Mouse (Mus musculus): ENCODE data around the gene Nlrc3. TPM values are rescaled to one million over a fixed set of nuclear protein-coding genes. Genes with fewer than 3 reads are reported as not detected.
A peak's percentile ranks its signal among the peaks of the same experiment; 100 is the strongest.

Gene Nlrc3
- total RNA-seq, 1 experiment from 2014 or later = 14.0 TPM

DNA sequence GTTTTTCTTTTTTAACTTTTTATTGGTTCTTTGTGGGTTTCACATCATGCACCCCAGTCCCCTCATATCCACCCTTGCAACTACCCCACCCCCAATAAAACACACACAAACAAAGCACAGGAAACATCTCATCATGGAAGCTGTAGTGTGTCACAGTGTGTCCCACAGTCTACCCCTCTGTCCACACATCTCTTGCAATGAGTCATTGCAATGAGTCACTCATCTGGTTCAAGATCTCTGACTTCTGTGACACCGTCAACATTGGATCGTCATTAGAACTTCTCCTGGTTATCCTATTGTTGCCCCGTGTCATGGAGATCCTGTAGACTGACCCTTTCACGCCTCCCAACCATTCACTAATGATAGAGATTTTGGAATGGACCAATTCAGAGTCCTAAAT is 41.7 kb downstream of the Nlrc3 start:
- ATAC-seq (replicated peaks; ENCODE audit: insufficient number of reproducible peaks, low FRiP score, low TSS enrichment, poor library complexity, severe bottlenecking) = no peak

DNA sequence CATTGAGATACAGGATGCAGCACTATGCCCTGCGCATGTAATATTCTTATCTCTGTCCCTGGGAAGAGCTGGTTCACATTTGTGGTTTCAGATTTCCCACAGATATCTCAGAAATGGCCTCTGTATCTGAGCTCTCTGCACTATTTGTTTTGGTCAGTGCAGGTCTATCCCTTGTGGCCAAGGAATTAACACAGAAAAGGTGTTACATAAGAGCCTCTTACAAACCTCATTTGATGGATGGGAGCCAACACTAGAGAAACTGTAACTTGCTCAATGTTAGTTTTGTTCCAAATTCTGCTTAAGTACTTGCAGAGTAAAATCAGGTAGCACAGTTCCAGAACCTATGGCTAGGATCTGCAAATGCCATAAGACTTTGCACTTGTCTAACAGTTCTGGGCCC is 42.3 kb downstream of the Nlrc3 start:
- ATAC-seq (replicated peaks; ENCODE audit: insufficient number of reproducible peaks, low FRiP score, low TSS enrichment, poor library complexity, severe bottlenecking) = no peak

- ATAC-seq (replicated peaks; ENCODE audit: insufficient number of reproducible peaks, low FRiP score, low TSS enrichment, poor library complexity, severe bottlenecking) = no peak
These were observed 42.9 kb downstream of the Nlrc3 start for GRCm38 (mm10) chr16:3933536-3933935.

GRCm38 (mm10) chr16:3929151-3929550 is 47.3 kb downstream of the Nlrc3 start:
- peak; percentile 76 for ATAC-seq (replicated peaks; ENCODE audit: insufficient number of reproducible peaks, low FRiP score, low TSS enrichment, poor library complexity, severe bottlenecking)

GRCm38 (mm10) chr16:3928582-3928981 is 47.9 kb downstream of the Nlrc3 start:
- ATAC-seq (replicated peaks; ENCODE audit: insufficient number of reproducible peaks, low FRiP score, low TSS enrichment, poor library complexity, severe bottlenecking) = no peak

DNA sequence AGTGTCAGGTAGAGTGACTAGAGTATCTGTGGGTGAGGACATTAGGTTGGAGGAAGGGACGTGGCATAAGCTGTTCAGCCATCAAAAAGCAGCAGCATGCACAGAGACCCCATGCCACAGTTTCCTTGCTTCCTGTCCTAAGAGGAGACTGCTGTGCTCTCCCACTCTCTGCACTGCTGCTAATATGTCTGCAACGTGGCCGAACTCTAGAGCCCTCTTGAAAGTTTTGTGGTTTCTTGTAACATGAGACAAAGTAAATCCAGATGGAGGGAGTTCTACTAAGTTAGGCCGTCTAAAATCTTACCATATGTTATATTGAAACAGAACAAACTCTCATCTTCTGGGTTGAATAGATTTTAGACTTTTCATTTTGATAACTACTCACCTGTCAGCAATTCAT is 52.5 kb downstream of the Nlrc3 start:
- ATAC-seq (replicated peaks; ENCODE audit: insufficient number of reproducible peaks, low FRiP score, low TSS enrichment, poor library complexity, severe bottlenecking) = no peak

DNA sequence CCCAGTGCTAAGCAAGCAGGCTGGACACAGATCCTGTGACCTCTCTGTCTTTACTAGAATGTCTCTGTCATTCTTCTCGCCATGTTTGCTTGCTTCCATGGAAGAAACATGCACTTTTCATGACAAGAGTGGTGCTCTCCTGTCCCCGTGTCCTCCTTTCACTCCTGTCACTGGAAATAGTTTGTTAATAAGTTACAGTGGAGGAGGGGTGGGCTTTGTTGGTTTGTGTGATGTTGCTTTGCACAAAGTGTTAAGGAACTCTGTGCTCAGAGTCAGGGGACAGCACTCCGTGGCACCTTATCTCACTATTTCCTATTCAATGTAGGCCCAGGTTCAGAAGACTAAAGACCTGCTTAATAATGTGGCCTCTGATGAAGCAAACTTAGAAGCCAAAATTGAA is 52.9 kb downstream of the Nlrc3 start:
- no peak for ATAC-seq (replicated peaks; ENCODE audit: insufficient number of reproducible peaks, low FRiP score, low TSS enrichment, poor library complexity, severe bottlenecking)

- no peak for ATAC-seq (replicated peaks; ENCODE audit: insufficient number of reproducible peaks, low FRiP score, low TSS enrichment, poor library complexity, severe bottlenecking)
These were observed 55.7 kb downstream of the Nlrc3 start for GRCm38 (mm10) chr16:3920756-3921155.

DNA sequence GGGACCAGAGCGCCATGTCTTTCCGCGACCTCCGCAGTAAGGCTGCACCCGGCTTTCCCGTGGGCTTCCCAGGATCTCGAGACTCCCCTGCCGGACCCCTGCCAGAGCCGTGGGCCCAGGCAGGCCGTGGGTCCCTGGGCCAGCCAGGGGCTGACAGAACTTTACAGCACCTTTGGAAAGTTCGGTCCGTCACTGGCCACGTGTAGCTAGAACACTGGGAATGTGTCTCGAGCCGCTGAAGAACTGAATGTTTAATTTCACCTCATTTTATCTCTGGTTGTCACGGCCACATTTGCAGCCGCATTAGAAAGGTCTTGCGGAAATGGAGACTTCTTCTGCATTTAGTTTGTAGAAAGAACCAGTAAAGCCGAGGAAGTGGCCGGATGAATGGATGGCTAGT is 67.3 kb downstream of the Nlrc3 start:
- ATAC-seq (replicated peaks; ENCODE audit: insufficient number of reproducible peaks, low FRiP score, low TSS enrichment, poor library complexity, severe bottlenecking) = no peak

DNA sequence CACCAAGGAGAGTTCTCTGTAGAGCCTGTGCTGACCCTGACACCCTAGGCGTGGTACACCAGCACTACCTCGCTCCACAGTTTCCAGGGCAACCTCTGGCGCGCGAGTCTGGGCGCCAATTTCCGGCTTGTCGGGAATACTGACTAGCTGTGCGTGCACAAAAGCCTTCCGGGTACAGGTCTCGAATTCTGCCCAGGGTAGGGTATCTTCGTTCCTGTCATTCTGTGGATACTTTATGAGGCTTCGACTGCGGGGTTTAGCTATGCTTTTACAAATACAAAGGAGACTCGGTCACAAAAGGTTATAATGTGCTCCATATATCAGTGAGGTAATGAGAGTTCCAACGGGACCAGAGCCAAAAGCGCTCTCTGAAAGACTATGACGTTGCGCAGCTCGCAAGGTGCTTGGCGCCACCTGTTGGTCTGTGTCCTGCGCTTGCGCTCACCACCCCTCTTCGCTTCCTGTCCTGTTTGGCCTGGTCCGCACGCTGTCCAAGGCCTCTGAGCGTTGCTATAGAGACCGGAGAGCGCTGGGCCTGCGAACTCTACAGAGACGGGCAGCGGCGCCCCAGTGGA is 67.8 kb downstream of the Nlrc3 start, which contains the start of the genes 1700037C18Rik and Cluap1:
Gene 1700037C18Rik, minus strand, starts transcription at position 153 of the 575 bp plus-strand sequence.
Gene Cluap1, plus strand, starts transcription at position 265 of the 575 bp plus-strand sequence.
- ATAC-seq (replicated peaks; ENCODE audit: insufficient number of reproducible peaks, low FRiP score, low TSS enrichment, poor library complexity, severe bottlenecking) = peak; percentile 94

DNA sequence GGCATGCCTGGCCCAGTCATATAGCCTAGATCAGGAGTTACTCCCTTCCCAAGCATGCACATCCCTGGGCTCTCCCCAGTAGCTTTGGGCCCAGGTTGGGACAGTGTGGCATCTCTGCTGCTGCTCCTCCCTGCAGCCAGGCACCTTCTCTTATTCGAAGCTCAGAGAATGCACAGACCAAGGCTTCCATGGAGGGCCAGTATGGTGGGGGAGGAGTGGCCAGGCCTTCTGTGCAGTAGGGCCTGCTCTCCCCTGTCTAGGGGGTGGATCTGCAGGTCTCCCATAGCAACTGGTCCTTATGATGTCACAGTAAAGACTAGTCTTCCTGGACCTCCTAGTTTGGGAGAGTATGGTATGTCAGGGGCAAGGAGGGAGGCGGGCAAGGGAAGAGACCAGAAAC is 69.0 kb downstream of the Nlrc3 start:
- ATAC-seq (replicated peaks; ENCODE audit: insufficient number of reproducible peaks, low FRiP score, low TSS enrichment, poor library complexity, severe bottlenecking) = no peak

GRCm38 (mm10) chr16:3896553-3896952 is 79.9 kb downstream of the Nlrc3 start:
- ATAC-seq (replicated peaks; ENCODE audit: insufficient number of reproducible peaks, low FRiP score, low TSS enrichment, poor library complexity, severe bottlenecking) = no peak

DNA sequence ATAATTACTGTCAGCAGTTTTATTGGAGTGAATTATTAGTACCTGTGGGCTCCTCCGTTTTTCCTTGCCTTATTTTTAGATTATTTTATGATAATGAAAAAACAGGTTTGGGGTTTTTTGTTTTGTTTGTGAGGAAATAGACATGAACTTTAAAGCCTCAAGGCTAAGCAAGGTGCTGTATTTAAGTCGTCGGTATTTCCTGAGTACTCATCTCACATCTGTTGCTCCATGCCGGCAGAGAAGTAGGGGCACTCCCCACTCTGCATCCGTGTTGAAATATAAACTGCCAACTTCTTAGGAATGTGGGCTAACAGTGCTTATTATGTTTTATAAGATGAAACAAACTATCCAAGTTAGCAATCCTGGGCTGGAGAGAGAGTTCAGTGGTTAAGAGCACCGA is 80.4 kb downstream of the Nlrc3 start:
- no peak for ATAC-seq (replicated peaks; ENCODE audit: insufficient number of reproducible peaks, low FRiP score, low TSS enrichment, poor library complexity, severe bottlenecking)

DNA sequence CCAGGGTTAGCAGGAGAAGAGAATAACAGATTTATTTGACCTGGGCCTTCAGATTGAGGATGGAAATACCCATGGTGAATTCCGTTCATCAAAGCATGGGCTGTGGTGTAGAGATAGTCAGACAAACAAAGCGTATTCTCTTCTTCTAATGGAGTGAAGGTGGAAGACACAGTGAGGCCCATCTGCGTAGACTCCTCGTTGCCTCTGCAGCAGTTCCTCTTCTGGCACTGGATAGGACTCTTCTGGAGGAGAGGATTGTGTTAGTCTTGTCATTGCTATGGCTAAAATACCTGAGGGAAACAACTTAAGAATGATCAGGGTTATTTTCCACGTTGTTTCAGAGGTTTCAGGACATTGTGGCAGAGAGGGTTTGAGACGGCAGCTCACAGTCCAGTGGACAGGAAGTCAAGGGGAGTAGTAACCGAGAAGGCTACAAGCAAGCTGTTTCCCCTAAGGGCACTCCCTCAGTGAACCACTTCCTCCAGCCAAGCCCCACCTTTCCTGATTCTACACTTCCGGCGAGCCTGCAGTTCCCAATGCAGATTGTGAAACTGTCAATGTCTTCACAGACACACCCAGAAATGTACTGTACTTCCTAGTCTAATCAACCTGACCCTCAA is 81.1 kb downstream of the Nlrc3 start:
- peak; percentile 96 for ATAC-seq (replicated peaks; ENCODE audit: insufficient number of reproducible peaks, low FRiP score, low TSS enrichment, poor library complexity, severe bottlenecking)

Other genes starting within 250 kb of the Nlrc3 start
- 47.6 to 60.4 TPM (median 59.3 TPM) in 3 replicates for gene Zfp263, start 232.5 kb downstream of the Nlrc3 start, total RNA-seq (2017)
- not detected in 3 replicates for gene Olfr15, start 145.8 kb downstream of the Nlrc3 start, total RNA-seq (2017)
- gene Zfp174, start 129.4 kb downstream of the Nlrc3 start, total RNA-seq (2017) = 0.11 to 1.5 TPM (median 1.4 TPM) in 3 replicates
- gene Naa60, start 104.3 kb downstream of the Nlrc3 start, total RNA-seq (2017) = 24.5 to 61.7 TPM (median 26.2 TPM) in 3 replicates
- gene Zfp597, start 92.1 kb downstream of the Nlrc3 start, total RNA-seq (2017) = 23.7 to 35.3 TPM (median 24.2 TPM) in 3 replicates
- gene Gm20695, start 92.0 kb downstream of the Nlrc3 start, total RNA-seq (2017) = 1.2 TPM in 1 of 3 replicates, not detected in the others
- 0.57 to 6.4 TPM (median 1.9 TPM) in 3 replicates for gene 1700037C18Rik, start 67.9 kb downstream of the Nlrc3 start, total RNA-seq (2017)
- 12.0 to 20.1 TPM (median 12.2 TPM) in 3 replicates for gene Cluap1, start 67.8 kb downstream of the Nlrc3 start, total RNA-seq (2017)
- 18.3 to 53.4 TPM (median 21.9 TPM) in 3 replicates for gene Slx4, start 27.1 kb upstream of the Nlrc3 start, total RNA-seq (2017)
- gene Dnase1, start 60.3 kb upstream of the Nlrc3 start, total RNA-seq (2017) = 0.29 TPM in 1 of 3 replicates, not detected in the others
- 29.8 to 50.5 TPM (median 41.3 TPM) in 3 replicates for gene Trap1, start 101.2 kb upstream of the Nlrc3 start, total RNA-seq (2017)
- 40.6 to 106 TPM (median 47.4 TPM) in 3 replicates for gene Crebbp, start 237.4 kb upstream of the Nlrc3 start, total RNA-seq (2017)